Mouse (Mus musculus) kidney, embryonic 14.5 days (tissue): ENCODE results near the gene Rxra. TPM values are rescaled to one million over a fixed set of nuclear protein-coding genes. Genes with fewer than 3 reads are reported as not detected.

Source experiments
- ATAC-seq: fragments of 200-750 bp; cut with Nextera tagmentation; 2 replicates; pipeline ENCODE4 v1.8.0; 2017; ENCODE audit warnings: moderate number of reproducible peaks, mild to moderate bottlenecking, moderate TSS enrichment, moderate library complexity; ENCODE audit not compliant: low FRiP score, low TSS enrichment
- H3K27ac ChIP-seq: fragments of 300-500 bp; sonication (generic); 2 replicates; pipeline ENCODE4 v1.5.1; 2014; ENCODE audit warnings: low read depth, mild to moderate bottlenecking, low read length, moderate library complexity, mixed read lengths
- H3K27me3 ChIP-seq: fragments of 300-500 bp; sonication (generic); 2 replicates; pipeline ENCODE4 v1.6.1; 2014; ENCODE audit warnings: mild to moderate bottlenecking, low read length; ENCODE audit not compliant: control insufficient read depth, insufficient read depth
- H3K36me3 ChIP-seq: fragments of 300-500 bp; sonication (generic); 2 replicates; pipeline ENCODE4 v1.6.1; 2014; ENCODE audit warnings: low read length, mixed read lengths; ENCODE audit not compliant: control insufficient read depth, insufficient read depth
- H3K4me1 ChIP-seq: fragments of 300-500 bp; sonication (generic); 2 replicates; pipeline ENCODE4 v1.6.1; 2014; ENCODE audit warnings: low read length, mixed read lengths; ENCODE audit not compliant: control insufficient read depth, insufficient read depth
- H3K4me2 ChIP-seq: fragments of 300-500 bp; sonication (generic); replicated peaks from 2 replicates; pipeline ENCODE4 v1.6.1; 2014; ENCODE audit warnings: low read depth, mild to moderate bottlenecking, low read length
- H3K4me3 ChIP-seq: fragments of 300-500 bp; sonication (generic); 2 replicates; pipeline ENCODE4 v1.5.1; 2014; ENCODE audit warnings: mild to moderate bottlenecking, low read length
- H3K9ac ChIP-seq: fragments of 300-500 bp; sonication (generic); 2 replicates; pipeline ENCODE4 v1.6.1; 2014; ENCODE audit warnings: low read depth, mild to moderate bottlenecking, low read length, moderate library complexity
- H3K9me3 ChIP-seq: fragments of 300-500 bp; sonication (generic); 2 replicates; pipeline ENCODE4 v1.6.1; 2016; ENCODE audit warnings: low read length; ENCODE audit not compliant: control insufficient read depth
- WGBS: fragments of 180-500 bp; shearing (Covaris S2); extraction: QIAGEN DNeasy Blood & Tissue Kit; methylation state at CpG from one replicate; pipeline ENCODE4 v1.1.7; 2014; 5-methylcytosine and 5-hydroxymethylcytosine counted together
- polyA plus RNA-seq: library from polyadenylated mRNA; unstranded; fragments of >200 nt; fragmentation: Nextera tagmentation; extraction: Ambion mirVana; gene quantifications from 2 replicates; pipeline ENCODE4 v1.2.1, GENCODE M21; 2014

Gene Rxra
- polyA plus RNA-seq, 1 experiment from 2014 or later = 6.2 TPM

DNA sequence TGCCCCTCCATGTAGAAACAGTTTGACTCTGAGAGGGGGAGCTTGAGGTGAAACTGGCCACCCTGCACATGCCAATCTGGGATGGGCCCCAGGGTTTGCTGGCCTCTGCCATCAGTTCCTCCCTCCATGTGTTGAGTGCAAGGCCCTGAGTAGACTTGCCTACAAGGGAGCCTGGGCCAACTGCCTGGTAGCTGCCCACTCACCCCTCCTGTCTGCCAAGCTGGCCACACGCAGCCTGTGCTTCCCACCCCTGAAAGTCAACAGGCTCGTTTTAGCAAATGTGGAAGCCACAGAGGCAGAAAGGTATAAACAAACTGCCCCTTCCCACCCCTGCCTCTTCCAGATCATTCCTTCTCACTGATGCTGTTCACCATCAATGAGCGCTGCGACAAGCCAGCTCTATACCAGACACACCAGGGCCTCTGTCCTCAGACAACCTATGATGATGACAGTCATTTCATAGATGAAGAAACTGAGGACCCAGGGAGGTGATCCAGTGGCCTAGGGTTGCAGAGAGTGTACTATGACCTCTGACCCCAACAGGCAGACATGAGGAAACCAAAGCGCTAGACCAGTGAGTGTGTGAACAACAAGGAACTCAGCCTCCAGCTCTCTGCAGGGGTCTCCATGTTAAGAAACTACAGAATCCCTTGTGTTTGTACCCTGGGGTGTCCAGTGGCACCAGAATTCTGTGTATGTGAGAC, 36.5 kb upstream of the Rxra start:
- H3K27ac ChIP-seq = no peak overlapping the region
- no peaks in the 10 kb centered on the region for H3K27me3 ChIP-seq
- H3K4me3 ChIP-seq = no peak overlapping the region
- H3K4me1 ChIP-seq = peaks cover 4% of the 10 kb centered on the region; the same call in 1 of the 2 replicates
- H3K9ac ChIP-seq = no peak overlapping the region
- 85% methylated on average over 5 of the region's 5 CpGs for WGBS
- no peak for ATAC-seq
- no peak overlapping the region for H3K4me2 ChIP-seq
- no peaks in the 10 kb centered on the region for H3K36me3 ChIP-seq
- H3K9me3 ChIP-seq = no peaks in the 10 kb centered on the region

DNA sequence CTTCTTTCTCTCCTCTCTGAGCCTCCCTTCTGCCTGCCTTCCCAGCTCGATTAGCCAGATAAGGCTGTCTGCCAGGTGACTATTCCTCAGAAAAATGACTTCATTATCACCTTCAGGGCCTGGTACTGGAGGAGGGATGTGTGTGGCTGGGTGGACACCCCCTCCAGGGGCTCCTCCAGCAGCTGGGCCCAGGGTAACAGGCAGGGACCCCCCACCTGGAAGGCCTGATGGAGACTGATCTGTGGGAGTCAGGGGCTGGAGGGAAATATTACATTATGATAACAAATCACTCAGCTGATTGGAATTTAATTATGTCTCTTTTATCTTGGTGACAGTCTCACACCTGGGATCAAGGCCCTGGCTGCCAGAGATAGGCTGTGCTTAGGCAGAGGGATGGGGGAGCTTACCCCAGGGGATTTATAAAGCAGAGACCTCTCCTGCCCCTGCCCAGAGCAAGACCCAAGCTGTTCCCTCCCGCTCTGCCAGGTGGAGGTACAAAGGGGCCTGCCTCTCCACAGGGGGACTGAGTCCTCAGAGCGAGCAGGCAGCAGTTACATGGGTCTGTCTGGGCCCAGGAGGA, 35.2 kb upstream of the Rxra start:
- WGBS = 55% methylated on average over 3 of the region's 3 CpGs
- no peaks in the 10 kb centered on the region for H3K27me3 ChIP-seq
- H3K36me3 ChIP-seq = no peaks in the 10 kb centered on the region
- H3K4me1 ChIP-seq = peaks cover 4% of the 10 kb centered on the region; the same call in 1 of the 2 replicates
- H3K9ac ChIP-seq = no peak overlapping the region
- no peak overlapping the region for H3K27ac ChIP-seq
- H3K4me3 ChIP-seq = no peak overlapping the region
- no peaks in the 10 kb centered on the region for H3K9me3 ChIP-seq
- no peak for ATAC-seq
- H3K4me2 ChIP-seq = no peak overlapping the region

DNA sequence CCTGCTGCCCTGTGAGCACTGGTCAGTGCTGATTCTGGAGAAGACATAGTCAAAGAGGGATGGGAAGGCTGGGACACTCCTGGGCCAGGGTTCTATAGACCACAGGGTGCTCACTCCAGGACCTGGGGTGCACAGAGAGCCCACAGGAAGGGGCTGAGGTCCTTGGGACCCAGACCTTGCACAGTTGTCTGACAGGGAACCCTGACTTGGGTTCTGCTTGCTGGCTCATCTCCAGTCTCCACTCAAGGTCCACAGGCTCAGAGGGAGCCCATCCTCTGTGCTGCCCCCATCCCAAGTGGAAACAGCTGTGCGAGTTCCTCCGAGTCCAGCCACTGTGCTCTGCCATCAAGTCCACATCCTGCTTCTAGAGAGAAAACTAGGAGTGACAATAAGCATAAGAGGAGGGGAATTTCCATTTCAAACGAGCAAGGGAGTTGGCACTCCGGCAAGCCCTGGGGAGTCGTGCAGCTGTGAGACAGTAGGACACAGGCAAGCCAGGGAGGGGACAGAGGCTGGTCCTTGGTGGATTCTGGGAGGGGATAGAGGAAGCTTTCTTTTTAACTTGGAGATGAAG, 31.6 kb upstream of the Rxra start:
- no peak for ATAC-seq
- 34% methylated on average over 5 of the region's 5 CpGs for WGBS
- no peak overlapping the region for H3K27ac ChIP-seq

DNA sequence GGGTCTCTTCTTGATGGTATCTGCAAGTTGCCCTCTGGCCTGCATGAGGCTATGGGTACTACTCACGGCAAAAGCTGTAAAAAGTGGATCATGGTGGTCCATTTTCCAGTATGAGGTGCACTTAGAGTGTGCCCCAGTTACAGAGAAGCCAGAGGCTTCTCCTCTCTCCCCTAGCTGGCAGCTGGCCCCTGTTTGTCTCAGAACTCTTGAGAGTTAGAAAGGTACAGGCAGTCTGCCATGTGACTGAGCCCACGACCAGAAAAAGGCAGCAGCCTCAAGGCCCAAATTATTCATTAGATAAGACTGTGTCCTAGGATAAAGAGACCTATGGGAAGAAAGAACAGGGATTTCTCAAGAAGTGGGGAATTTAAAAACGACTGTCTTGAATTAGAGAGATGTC, 30.8 kb upstream of the Rxra start:
- Histone ChIP-seq H3K9me3 (no peaks in the 10 kb centered on the region), H3K4me1 (no peaks in the 10 kb centered on the region), H3K27ac (no peak overlapping the region), H3K27me3 (no peaks in the 10 kb centered on the region), H3K9ac (no peak overlapping the region), H3K4me3 (no peak overlapping the region), H3K36me3 (no peaks in the 10 kb centered on the region), H3K4me2 (no peak overlapping the region)
- no peak for ATAC-seq
- WGBS = 55% methylated on average over 3 of the region's 3 CpGs

More for the DNA sequence above, 31.6 kb upstream of the Rxra start:
- H3K9ac ChIP-seq = no peak overlapping the region
- H3K4me1 ChIP-seq = no peaks in the 10 kb centered on the region
- H3K27me3 ChIP-seq = no peaks in the 10 kb centered on the region
- H3K9me3 ChIP-seq = no peaks in the 10 kb centered on the region
- no peaks in the 10 kb centered on the region for H3K36me3 ChIP-seq
- H3K4me3 ChIP-seq = no peak overlapping the region
- no peak overlapping the region for H3K4me2 ChIP-seq

GRCm38 (mm10) chr2:27649862-27650661, 26.2 kb upstream of the Rxra start:
- peak; percentile 81 for ATAC-seq
- H3K27me3 ChIP-seq = no peaks in the 10 kb centered on the region
- H3K9me3 ChIP-seq = no peaks in the 10 kb centered on the region
- no peaks in the 10 kb centered on the region for H3K4me1 ChIP-seq
- no peaks in the 10 kb centered on the region for H3K36me3 ChIP-seq
- no peak overlapping the region for H3K9ac ChIP-seq
- WGBS = 23% methylated on average over 7 of the region's 8 CpGs
- H3K4me3 ChIP-seq = no peak overlapping the region
- H3K4me2 ChIP-seq = no peak overlapping the region
- peak overlapping the region; percentile 3 for H3K27ac ChIP-seq

DNA sequence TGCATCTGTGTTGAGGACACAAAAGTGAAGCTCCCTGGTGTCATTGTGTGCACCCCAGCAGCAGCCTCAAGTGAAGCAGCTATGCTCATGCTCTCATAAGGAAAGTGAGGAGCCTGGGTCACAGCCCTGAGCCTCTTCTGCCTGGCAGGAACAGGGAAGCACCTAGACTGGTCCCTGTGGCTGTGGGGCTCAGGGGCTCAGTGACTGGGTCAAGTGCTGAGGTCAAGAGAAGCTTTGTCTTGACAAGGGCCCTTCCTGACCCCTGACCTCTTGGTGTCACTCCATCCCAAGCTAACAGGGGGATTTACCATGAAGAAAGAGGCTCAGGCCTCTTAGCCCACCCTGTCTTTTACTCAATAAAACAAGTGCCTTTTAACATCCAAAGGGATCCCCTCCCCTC, 25.2 kb upstream of the Rxra start:
- H3K27me3 ChIP-seq = no peaks in the 10 kb centered on the region
- no peaks in the 10 kb centered on the region for H3K4me1 ChIP-seq
- no peak overlapping the region for H3K4me3 ChIP-seq
- no peak overlapping the region for H3K4me2 ChIP-seq
- H3K36me3 ChIP-seq = no peaks in the 10 kb centered on the region
- no peaks in the 10 kb centered on the region for H3K9me3 ChIP-seq
- ATAC-seq = no peak
- no peak overlapping the region for H3K9ac ChIP-seq
- H3K27ac ChIP-seq = peak overlapping the region; percentile 3; the same call in 1 of the 2 replicates

DNA sequence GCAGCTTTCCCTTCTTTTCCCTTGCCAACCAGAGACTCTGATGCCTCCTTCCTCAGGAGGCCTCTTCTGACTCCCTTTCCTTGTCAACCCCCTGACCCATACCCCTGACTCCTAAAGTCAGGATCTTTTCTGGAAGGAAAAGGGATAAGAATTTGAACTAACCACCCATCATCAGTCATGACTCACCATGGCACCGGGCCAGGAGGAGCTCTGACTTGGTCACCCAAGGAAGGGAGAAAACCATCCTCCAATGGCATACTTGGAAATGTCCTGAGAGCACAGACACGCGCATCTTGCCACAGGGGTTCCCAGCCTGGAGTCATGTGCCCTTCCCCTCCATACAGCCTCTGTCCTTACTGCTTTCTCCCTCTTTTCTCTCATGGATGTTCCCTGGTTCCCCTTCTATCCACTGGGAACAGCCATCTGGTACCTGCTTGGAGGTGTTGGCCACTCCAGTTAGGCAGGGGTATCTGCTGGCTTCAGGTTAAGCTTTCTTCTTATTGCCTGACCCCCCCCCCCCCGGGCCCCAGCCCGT, 22.7 kb upstream of the Rxra start:
- Histone ChIP-seq H3K4me1 (no peaks in the 10 kb centered on the region), H3K27me3 (no peaks in the 10 kb centered on the region), H3K36me3 (no peaks in the 10 kb centered on the region), H3K9ac (no peak overlapping the region), H3K4me3 (no peak overlapping the region), H3K4me2 (no peak overlapping the region), H3K27ac (no peak overlapping the region), H3K9me3 (no peaks in the 10 kb centered on the region)
- no peak for ATAC-seq
- WGBS = 68% methylated on average over 5 of the region's 5 CpGs

DNA sequence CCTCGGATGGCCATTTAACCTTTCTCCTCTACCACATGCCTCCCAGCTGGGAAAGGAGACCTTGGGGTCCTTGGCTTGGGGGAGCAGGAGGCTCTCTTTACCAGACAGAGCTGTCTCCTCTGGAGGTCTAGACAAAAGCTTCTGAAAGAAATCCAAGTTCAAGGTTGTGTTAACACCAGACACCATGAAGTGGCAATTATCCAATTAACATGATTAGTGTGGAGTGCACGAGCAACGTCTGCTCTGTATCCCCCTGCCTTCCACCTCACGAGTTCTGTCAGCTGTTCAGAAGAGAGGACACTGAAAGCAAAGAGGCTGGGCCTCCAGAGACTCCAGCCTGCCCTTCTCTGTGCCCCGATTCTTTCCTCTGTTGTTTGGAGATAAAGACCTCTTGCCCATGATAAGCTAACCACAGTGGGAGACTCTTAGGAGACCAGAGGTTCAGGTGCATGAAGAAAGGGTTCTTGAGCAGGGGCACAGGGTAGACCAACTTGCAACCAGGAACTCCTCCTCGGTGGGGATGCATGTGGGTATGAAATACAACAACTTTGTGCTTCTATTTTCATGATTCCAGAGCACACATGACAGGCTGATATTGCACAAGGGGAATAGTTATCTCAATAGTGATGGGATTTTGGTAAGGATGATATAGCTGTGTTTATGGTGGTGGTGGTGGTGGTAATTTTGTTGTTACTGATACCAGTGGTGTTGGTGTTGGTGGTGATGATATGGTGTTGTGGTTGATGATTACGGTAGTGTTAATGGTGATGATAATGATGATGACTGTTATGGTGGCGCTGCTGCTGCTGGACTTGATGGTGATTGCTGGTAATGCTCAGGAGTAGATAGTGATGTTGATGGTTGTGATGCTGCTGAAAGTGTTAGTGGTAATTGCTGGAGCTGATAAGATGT, 21.7 kb upstream of the Rxra start:
- Histone ChIP-seq H3K9me3 (no peaks in the 10 kb centered on the region), H3K36me3 (no peaks in the 10 kb centered on the region), H3K27me3 (no peaks in the 10 kb centered on the region), H3K9ac (no peak overlapping the region), H3K4me2 (no peak overlapping the region), H3K27ac (no peak overlapping the region), H3K4me3 (no peak overlapping the region), H3K4me1 (no peaks in the 10 kb centered on the region)
- 52% methylated on average over 8 of the region's 8 CpGs for WGBS
- no peak for ATAC-seq
